Mouse (Mus musculus) testis, adult 2 months (tissue): ENCODE results near the gene Umodl1. TPM values are rescaled to one million over a fixed set of nuclear protein-coding genes. Genes with fewer than 3 reads are reported as not detected.

Source experiments
- H3K27ac ChIP-seq: fragments of 200-500 bp; 2 replicates; pipeline ENCODE4 v1.5.1; 2012; ENCODE audit warnings: low read depth, low read length; ENCODE audit not compliant: control insufficient read depth, insufficient read depth
- H3K27me3 ChIP-seq: fragments of 200-500 bp; 2 replicates; pipeline ENCODE4 v1.6.1; 2012; ENCODE audit warnings: mild to moderate bottlenecking, low read length, moderate library complexity; ENCODE audit not compliant: control insufficient read depth, insufficient read depth
- H3K36me3 ChIP-seq: fragments of 200-500 bp; 2 replicates; pipeline ENCODE4 v1.6.1; 2012; ENCODE audit warnings: mild to moderate bottlenecking, low read length; ENCODE audit not compliant: control insufficient read depth, insufficient read depth
- H3K4me1 ChIP-seq: fragments of 200-500 bp; 2 replicates; pipeline ENCODE4 v1.6.1; 2012; ENCODE audit warnings: low read length; ENCODE audit not compliant: control insufficient read depth, insufficient read depth
- H3K4me3 ChIP-seq: fragments of 200-500 bp; 2 replicates; pipeline ENCODE4 v1.5.1; 2012; ENCODE audit warnings: low read depth, mild to moderate bottlenecking, low read length, moderate library complexity, mixed read lengths; ENCODE audit not compliant: control insufficient read depth
- CTCF ChIP-seq: fragments of 200-500 bp; IDR thresholded peaks from 2 replicates; pipeline ENCODE4 v1.5.1; 2012; ENCODE audit warnings: low read depth, mild to moderate bottlenecking, inconsistent platforms, low read length, moderate library complexity; ENCODE audit not compliant: control insufficient read depth, insufficient read depth, insufficient replicate concordance
- POLR2A ChIP-seq: fragments of 200-500 bp; IDR thresholded peaks from 2 replicates; pipeline ENCODE4 v1.6.1; 2012; ENCODE audit warnings: low read depth, mild to moderate bottlenecking, inconsistent platforms, low read length, moderate library complexity; ENCODE audit not compliant: control insufficient read depth
- polyA plus RNA-seq: library from polyadenylated mRNA; depleted of rRNA; stranded (reverse); fragments of >200 nt; gene quantifications from 2 replicates; pipeline ENCODE4 v1.2.3, GENCODE M21; 2012

Umodl1 gene
- polyA plus RNA-seq, 1 experiment: 10.7 TPM

DNA sequence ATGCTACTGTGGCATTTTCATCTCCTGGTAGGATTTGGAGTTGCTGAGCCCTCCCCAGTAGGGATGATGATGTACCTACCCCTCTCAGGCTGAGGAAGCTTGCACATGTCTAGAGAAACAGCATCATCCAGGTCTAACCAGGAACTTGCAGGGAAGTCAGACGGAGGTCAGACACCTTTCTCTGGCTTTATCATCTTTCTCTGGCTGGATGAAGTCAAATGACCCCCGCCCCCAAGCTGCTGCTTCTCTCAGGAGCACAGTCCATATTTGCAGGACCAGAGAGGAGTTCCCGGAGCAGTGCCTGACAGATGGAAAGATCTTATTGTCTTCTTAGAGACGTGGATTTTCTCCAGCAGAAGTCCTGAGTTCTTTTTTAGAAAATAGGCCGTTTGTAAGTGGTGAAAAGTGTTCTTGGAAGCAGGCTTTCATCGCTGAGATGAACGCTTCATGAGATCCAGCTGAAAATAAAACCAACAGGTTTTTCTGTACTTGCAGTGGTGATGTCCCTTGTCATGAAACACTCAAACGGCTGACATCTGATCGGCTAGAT lies 74.5 kb downstream of the Umodl1 start:
- H3K27ac ChIP-seq: no peak overlapping the region
- no peaks in the 10 kb centered on the region for H3K27me3 ChIP-seq
- no peak for TF ChIP-seq POLR2A
- TF ChIP-seq CTCF: no peak
- no peaks in the 10 kb centered on the region for H3K36me3 ChIP-seq
- H3K4me3 ChIP-seq: no peak overlapping the region
- H3K4me1 ChIP-seq: no peaks in the 10 kb centered on the region

DNA sequence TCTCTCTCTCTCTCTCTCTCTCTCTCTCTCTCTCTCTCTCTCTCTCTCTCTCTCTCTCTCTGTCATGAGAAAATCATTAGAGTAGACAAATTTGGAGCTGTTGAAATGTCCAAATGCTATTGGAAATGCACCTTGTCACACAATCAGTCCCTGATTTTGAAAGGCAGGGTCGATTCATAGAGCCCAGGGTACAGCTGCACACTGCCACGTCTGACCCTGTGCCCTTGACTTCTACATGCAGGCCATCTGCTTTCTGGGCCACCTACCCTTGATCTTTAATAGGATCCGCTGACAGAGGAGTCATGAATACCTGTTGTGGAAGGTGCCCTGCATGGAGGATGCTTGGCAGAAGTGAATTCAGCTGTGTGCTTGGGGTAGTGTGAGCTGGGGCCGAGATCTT lies 75.0 kb downstream of the Umodl1 start:
- H3K27ac ChIP-seq: no peak overlapping the region

DNA sequence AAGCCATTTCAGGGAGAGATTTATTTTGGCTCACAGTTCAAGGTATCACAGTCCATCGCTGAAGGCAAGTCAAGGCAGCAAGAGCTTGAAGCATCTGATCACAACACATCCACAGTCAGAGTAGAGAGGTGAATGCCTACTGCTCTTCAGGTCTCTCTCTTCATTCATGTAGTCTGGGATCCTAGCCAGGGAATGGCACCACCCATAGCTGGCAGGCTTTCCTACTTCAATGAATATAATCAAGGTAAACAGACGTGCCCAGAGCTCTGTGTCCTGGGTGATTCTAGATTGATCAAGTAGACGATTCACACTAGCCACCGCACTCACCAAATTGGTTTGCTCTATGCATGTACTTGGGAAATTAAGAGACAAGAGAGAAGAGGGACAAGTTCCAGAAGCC lies 77.9 kb downstream of the Umodl1 start:
- H3K4me1 ChIP-seq: no peaks in the 10 kb centered on the region; the same call in 1 of the 2 replicates
- H3K27me3 ChIP-seq: no peaks in the 10 kb centered on the region
- H3K4me3 ChIP-seq: no peak overlapping the region
- TF ChIP-seq POLR2A (no peak), CTCF (no peak)
- H3K36me3 ChIP-seq: no peaks in the 10 kb centered on the region
- H3K27ac ChIP-seq: no peak overlapping the region

More for the DNA sequence above, 75.0 kb downstream of the Umodl1 start:
- Histone ChIP-seq H3K4me1 (no peaks in the 10 kb centered on the region), H3K4me3 (no peak overlapping the region), H3K27me3 (no peaks in the 10 kb centered on the region), H3K36me3 (no peaks in the 10 kb centered on the region)
- TF ChIP-seq CTCF: no peak
- no peak for TF ChIP-seq POLR2A

DNA sequence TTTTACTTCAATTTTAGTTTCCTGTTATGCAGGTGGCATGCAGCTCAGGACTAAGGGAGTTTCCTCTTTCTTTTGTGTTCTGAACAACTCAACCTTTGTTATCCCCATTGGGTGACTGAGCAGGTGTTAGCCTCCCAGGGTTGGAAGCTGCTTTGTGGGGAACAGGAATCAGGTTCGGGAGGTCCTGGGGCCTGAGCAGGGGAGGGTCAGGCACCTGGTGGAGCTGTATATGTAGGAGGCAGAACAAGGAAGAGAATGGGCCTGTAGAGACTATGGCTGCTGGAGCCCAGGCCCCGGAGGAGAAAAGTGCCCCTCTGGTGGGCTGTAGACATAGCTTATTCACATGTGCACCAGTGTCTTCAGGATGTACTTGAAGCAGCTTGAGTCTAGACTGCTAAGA lies 78.8 kb downstream of the Umodl1 start:
- Histone ChIP-seq H3K4me3 (no peak overlapping the region), H3K36me3 (no peaks in the 10 kb centered on the region), H3K27ac (no peak overlapping the region), H3K4me1 (no peaks in the 10 kb centered on the region; the same call in 1 of the 2 replicates), H3K27me3 (no peaks in the 10 kb centered on the region)
- no peak for TF ChIP-seq CTCF
- no peak for TF ChIP-seq POLR2A

DNA sequence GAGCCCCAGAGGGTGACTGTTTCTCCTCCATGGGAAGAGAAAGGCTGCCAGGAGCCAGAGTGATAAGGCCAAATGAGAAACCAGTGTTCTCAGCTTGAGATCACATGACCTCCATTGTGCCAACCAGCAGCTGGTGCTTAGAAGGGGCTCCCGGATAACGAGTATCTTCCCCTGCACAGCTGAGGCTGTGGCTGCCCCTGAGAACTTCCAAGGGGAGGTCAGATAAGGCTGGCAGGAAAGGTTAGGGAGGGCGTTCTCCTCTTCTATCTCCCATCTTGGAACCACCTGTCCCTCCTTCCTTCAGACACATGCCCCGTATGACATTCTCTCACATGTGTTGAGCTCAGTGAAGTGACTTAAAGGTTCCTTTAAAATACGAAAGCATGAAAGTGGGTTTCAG lies 79.7 kb downstream of the Umodl1 start:
- Histone ChIP-seq H3K36me3 (no peaks in the 10 kb centered on the region), H3K4me1 (no peaks in the 10 kb centered on the region; the same call in none of the 2 replicates), H3K4me3 (no peak overlapping the region), H3K27me3 (no peaks in the 10 kb centered on the region), H3K27ac (no peak overlapping the region)
- TF ChIP-seq POLR2A: no peak
- TF ChIP-seq CTCF: no peak

DNA sequence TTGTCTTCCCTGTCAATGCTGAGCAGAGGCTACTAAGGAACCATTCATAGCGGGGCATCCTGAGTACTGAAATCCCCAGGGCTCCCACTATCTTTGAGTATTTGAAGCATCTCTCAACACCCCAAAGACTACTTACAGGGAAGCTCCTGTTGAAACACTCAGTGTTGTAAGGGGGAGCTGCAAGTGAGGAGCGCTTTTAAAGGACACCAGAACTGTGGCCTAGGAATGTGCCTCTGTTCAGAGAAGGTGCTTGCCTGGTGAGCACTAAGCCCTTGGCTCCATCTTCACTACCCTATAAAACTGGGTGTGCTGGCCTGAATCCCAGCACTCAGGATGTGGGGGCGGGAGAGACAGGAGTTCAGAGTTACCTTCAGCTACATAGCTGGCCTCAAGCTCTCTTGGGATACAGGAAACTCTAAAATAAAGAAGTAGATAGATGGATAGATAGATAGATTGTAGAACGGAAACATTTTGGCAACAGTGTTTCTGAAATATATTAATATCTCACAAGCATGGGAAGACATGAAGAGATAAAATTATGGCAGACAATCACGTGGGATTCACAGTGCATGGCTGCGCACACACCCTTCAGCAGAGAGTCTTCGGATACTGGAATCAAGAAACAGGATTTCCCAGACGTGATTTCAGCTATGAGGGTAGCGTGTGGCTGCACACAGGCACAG lies 80.4 kb downstream of the Umodl1 start:
- H3K4me1 ChIP-seq: no peaks in the 10 kb centered on the region; the same call in none of the 2 replicates
- no peak for TF ChIP-seq CTCF
- no peak for TF ChIP-seq POLR2A
- H3K4me3 ChIP-seq: no peak overlapping the region
- no peaks in the 10 kb centered on the region for H3K27me3 ChIP-seq
- H3K36me3 ChIP-seq: no peaks in the 10 kb centered on the region
- H3K27ac ChIP-seq: no peak overlapping the region

DNA sequence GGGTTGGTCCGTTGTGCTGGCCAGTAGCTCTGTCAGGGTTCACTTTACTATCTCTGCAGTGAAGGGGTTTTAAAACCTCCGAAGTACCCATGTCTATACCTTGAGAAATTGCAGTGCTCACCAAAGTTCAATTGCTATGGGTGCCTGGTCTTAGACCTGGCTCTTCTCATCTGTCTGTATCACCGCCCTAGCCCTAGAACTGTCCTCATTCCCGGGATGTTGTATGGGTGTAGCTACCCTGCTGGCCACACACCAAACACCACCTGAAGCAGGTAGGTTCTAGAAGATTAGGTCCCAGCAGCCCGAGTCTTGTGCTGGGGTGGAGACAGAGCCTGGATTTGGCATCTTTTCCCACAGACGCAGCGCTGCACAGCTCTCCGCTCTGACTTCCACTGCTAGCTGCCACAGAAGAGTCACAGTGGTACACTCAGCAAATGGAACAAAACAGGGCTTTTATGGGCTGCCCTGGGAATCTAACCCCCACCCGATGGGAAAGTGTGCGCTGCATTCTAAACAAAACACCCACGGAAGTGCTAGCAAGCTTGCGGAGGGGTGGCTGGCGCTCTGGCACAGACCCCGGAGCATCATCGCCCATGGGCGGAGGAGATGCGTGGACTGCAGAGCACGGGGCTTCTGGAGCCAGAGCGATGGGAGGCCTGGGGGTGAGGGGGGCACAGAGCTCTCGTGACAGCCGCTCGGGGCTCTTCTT lies 81.9 kb downstream of the Umodl1 start:
- H3K4me1 ChIP-seq: no peaks in the 10 kb centered on the region; the same call in none of the 2 replicates
- H3K4me3 ChIP-seq: no peak overlapping the region
- TF ChIP-seq POLR2A (no peak), CTCF (no peak)
- no peaks in the 10 kb centered on the region for H3K36me3 ChIP-seq
- H3K27me3 ChIP-seq: no peaks in the 10 kb centered on the region
- no peak overlapping the region for H3K27ac ChIP-seq
